Mouse (Mus musculus) hindbrain, embryonic 15.5 days (tissue): ENCODE measurements around the gene Uvrag. TPM values are rescaled to one million over a fixed set of nuclear protein-coding genes. Genes with fewer than 3 reads are reported as not detected.
A peak's percentile ranks its signal among the peaks of the same experiment; 100 is the strongest.

ENCODE experiments used
- ATAC-seq: fragments of 200-750 bp; cut with Nextera tagmentation; 2 replicates; pipeline ENCODE4 v1.8.0; 2017; ENCODE audit warnings: low read depth, moderate number of reproducible peaks, moderate TSS enrichment; ENCODE audit not compliant: low FRiP score
- H3K27ac ChIP-seq: fragments of 300-500 bp; sonication (generic); replicated peaks from 2 replicates; pipeline ENCODE4 v1.5.1; 2015; ENCODE audit warnings: mild to moderate bottlenecking, inconsistent platforms
- H3K27me3 ChIP-seq: fragments of 300-500 bp; sonication (generic); 2 replicates; pipeline ENCODE4 v1.6.1; 2015; ENCODE audit warnings: control low read depth, inconsistent platforms
- H3K36me3 ChIP-seq: fragments of 300-500 bp; sonication (generic); 2 replicates; pipeline ENCODE4 v1.6.1; 2015; ENCODE audit warnings: control low read depth, inconsistent platforms
- H3K4me1 ChIP-seq: fragments of 300-500 bp; sonication (generic); replicated peaks from 2 replicates; pipeline ENCODE4 v1.6.1; 2015; ENCODE audit warnings: control low read depth, inconsistent platforms
- H3K4me2 ChIP-seq: fragments of 300-500 bp; sonication (generic); 2 replicates; pipeline ENCODE4 v1.6.1; 2015; ENCODE audit warnings: moderate library complexity, mild to moderate bottlenecking, inconsistent platforms
- H3K4me3 ChIP-seq: fragments of 300-500 bp; sonication (generic); 2 replicates; pipeline ENCODE4 v1.5.1; 2015; ENCODE audit warnings: mild to moderate bottlenecking, inconsistent platforms
- H3K9ac ChIP-seq: fragments of 300-500 bp; sonication (generic); 2 replicates; pipeline ENCODE4 v1.6.1; 2015; ENCODE audit warnings: inconsistent platforms
- H3K9me3 ChIP-seq: fragments of 300-500 bp; sonication (generic); 2 replicates; pipeline ENCODE4 v1.6.1; 2016; ENCODE audit warnings: control low read depth, inconsistent platforms
- WGBS: fragments of 180-500 bp; shearing (Covaris S2); methylation state at CpG from one replicate; pipeline ENCODE4 v1.1.7; 2015; 5-methylcytosine and 5-hydroxymethylcytosine counted together
- polyA plus RNA-seq: library from polyadenylated mRNA; unstranded; fragments of >200 nt; fragmentation: Nextera tagmentation; extraction: Ambion mirVana; gene quantifications from 2 replicates; pipeline ENCODE4 v1.2.1, GENCODE M21; 2015

Uvrag gene
- polyA plus RNA-seq, 1 experiment from 2014 or later, result 16.8 TPM

- Histone ChIP-seq H3K36me3 (no peaks in the 10 kb centered on the region), H3K4me1 (peaks cover 15% of the 10 kb centered on the region), H3K27ac (no peak overlapping the region), H3K9ac (no peak overlapping the region), H3K4me2 (no peak overlapping the region), H3K4me3 (no peak overlapping the region), H3K27me3 (0 out of 2 replicates have a peak, but pooled peaks cover 2% of the 10 kb centered on the region), H3K9me3 (no peaks in the 10 kb centered on the region)
- 24% methylated on average over 13 of the region's 13 CpGs for WGBS
- no peak for ATAC-seq
Measured at GRCm38 (mm10) chr7:98876119-98876518, 264.8 kb downstream of the Uvrag start.

GRCm38 (mm10) chr7:98875390-98875990 lies 265.5 kb downstream of the Uvrag start:
- no peaks in the 10 kb centered on the region for H3K36me3 ChIP-seq
- WGBS, result 23% methylated on average over 13 of the region's 13 CpGs
- 0 out of 2 replicates have a peak, but pooled peaks cover 2% of the 10 kb centered on the region for H3K27me3 ChIP-seq
- peak overlapping the region; percentile 13; the same call in 1 of the 2 replicates for H3K4me2 ChIP-seq
- peaks cover 21% of the 10 kb centered on the region for H3K4me1 ChIP-seq
- H3K4me3 ChIP-seq, result no peak overlapping the region
- ATAC-seq, result peak; percentile 47; the same call in 1 of the 2 replicates
- no peak overlapping the region for H3K27ac ChIP-seq
- no peak overlapping the region for H3K9ac ChIP-seq
- H3K9me3 ChIP-seq, result no peaks in the 10 kb centered on the region

- Histone ChIP-seq H3K9me3 (no peaks in the 10 kb centered on the region), H3K4me3 (no peak overlapping the region), H3K4me1 (peaks cover 21% of the 10 kb centered on the region), H3K4me2 (no peak overlapping the region), H3K27me3 (0 out of 2 replicates have a peak, but pooled peaks cover 2% of the 10 kb centered on the region), H3K36me3 (no peaks in the 10 kb centered on the region), H3K9ac (no peak overlapping the region), H3K27ac (no peak overlapping the region)
- 71% methylated on average over 6 of the region's 6 CpGs for WGBS
- no peak for ATAC-seq
Measured at GRCm38 (mm10) chr7:98874411-98874951, 266.5 kb downstream of the Uvrag start.

- Histone ChIP-seq H3K36me3 (no peaks in the 10 kb centered on the region), H3K27ac (no peak overlapping the region), H3K4me2 (no peak overlapping the region), H3K9ac (no peak overlapping the region), H3K9me3 (no peaks in the 10 kb centered on the region), H3K4me3 (no peak overlapping the region), H3K27me3 (0 out of 2 replicates have a peak, but pooled peaks cover 2% of the 10 kb centered on the region), H3K4me1 (peaks cover 21% of the 10 kb centered on the region)
- 83% methylated on average over 12 of the region's 12 CpGs for WGBS
- no peak for ATAC-seq
Measured at GRCm38 (mm10) chr7:98873316-98873715, 267.6 kb downstream of the Uvrag start.

GRCm38 (mm10) chr7:98871882-98872281 lies 269.1 kb downstream of the Uvrag start:
- Histone ChIP-seq H3K9ac (no peak overlapping the region), H3K27ac (no peak overlapping the region), H3K9me3 (no peaks in the 10 kb centered on the region), H3K4me2 (no peak overlapping the region), H3K27me3 (0 out of 2 replicates have a peak, but pooled peaks cover 2% of the 10 kb centered on the region), H3K36me3 (no peaks in the 10 kb centered on the region), H3K4me3 (no peak overlapping the region), H3K4me1 (peaks cover 26% of the 10 kb centered on the region)
- 80% methylated on average over 12 of the region's 12 CpGs for WGBS
- ATAC-seq, result no peak

- Histone ChIP-seq H3K9ac (no peak overlapping the region), H3K27ac (no peak overlapping the region), H3K36me3 (no peaks in the 10 kb centered on the region), H3K9me3 (no peaks in the 10 kb centered on the region), H3K4me2 (no peak overlapping the region), H3K4me3 (no peak overlapping the region), H3K27me3 (0 out of 2 replicates have a peak, but pooled peaks cover 2% of the 10 kb centered on the region), H3K4me1 (peaks cover 24% of the 10 kb centered on the region)
- 21% methylated on average over 12 of the region's 12 CpGs for WGBS
- ATAC-seq, result no peak
Measured at GRCm38 (mm10) chr7:98870791-98871190, 270.1 kb downstream of the Uvrag start.

GRCm38 (mm10) chr7:98869070-98869469 lies 271.9 kb downstream of the Uvrag start:
- H3K4me2 ChIP-seq, result no peak overlapping the region
- no peak overlapping the region for H3K4me3 ChIP-seq
- H3K9me3 ChIP-seq, result no peaks in the 10 kb centered on the region
- H3K36me3 ChIP-seq, result no peaks in the 10 kb centered on the region
- no peak overlapping the region for H3K27ac ChIP-seq
- 0 out of 2 replicates have a peak, but pooled peaks cover 2% of the 10 kb centered on the region for H3K27me3 ChIP-seq
- H3K4me1 ChIP-seq, result peaks cover 18% of the 10 kb centered on the region
- ATAC-seq, result no peak
- 67% methylated on average over 3 of the region's 3 CpGs for WGBS
- no peak overlapping the region for H3K9ac ChIP-seq

GRCm38 (mm10) chr7:98867794-98868150 lies 273.2 kb downstream of the Uvrag start:
- WGBS, result 97% methylated on average over 2 of the region's 2 CpGs
- Histone ChIP-seq H3K4me1 (peaks cover 18% of the 10 kb centered on the region), H3K27ac (no peak overlapping the region), H3K4me3 (no peak overlapping the region), H3K9ac (no peak overlapping the region), H3K36me3 (no peaks in the 10 kb centered on the region), H3K4me2 (no peak overlapping the region), H3K27me3 (0 out of 2 replicates have a peak, but pooled peaks cover 2% of the 10 kb centered on the region), H3K9me3 (no peaks in the 10 kb centered on the region)
- ATAC-seq, result no peak

GRCm38 (mm10) chr7:98867053-98867793 lies 273.7 kb downstream of the Uvrag start:
- Histone ChIP-seq H3K9ac (no peak overlapping the region), H3K27ac (no peak overlapping the region)
- 35% methylated on average over 12 of the region's 12 CpGs for WGBS

GRCm38 (mm10) chr7:98863969-98864718 lies 276.8 kb downstream of the Uvrag start:
- Histone ChIP-seq H3K36me3 (no peaks in the 10 kb centered on the region), H3K4me3 (no peak overlapping the region), H3K27me3 (no peaks in the 10 kb centered on the region), H3K9ac (no peak overlapping the region), H3K4me1 (peaks cover 15% of the 10 kb centered on the region), H3K9me3 (no peaks in the 10 kb centered on the region), H3K4me2 (no peak overlapping the region), H3K27ac (no peak overlapping the region)
- ATAC-seq, result no peak
- WGBS, result 47% methylated on average over 9 of the region's 9 CpGs

More at GRCm38 (mm10) chr7:98867053-98867793, 273.7 kb downstream of the Uvrag start:
- H3K4me1 ChIP-seq, result peaks cover 18% of the 10 kb centered on the region
- H3K4me3 ChIP-seq, result no peak overlapping the region
- no peaks in the 10 kb centered on the region for H3K9me3 ChIP-seq
- no peaks in the 10 kb centered on the region for H3K36me3 ChIP-seq
- H3K27me3 ChIP-seq, result no peaks in the 10 kb centered on the region
- ATAC-seq, result no peak
- no peak overlapping the region for H3K4me2 ChIP-seq

GRCm38 (mm10) chr7:98862994-98863393 lies 277.9 kb downstream of the Uvrag start:
- no peak for ATAC-seq
- Histone ChIP-seq H3K27ac (no peak overlapping the region), H3K4me2 (no peak overlapping the region), H3K27me3 (no peaks in the 10 kb centered on the region), H3K4me1 (peaks cover 15% of the 10 kb centered on the region), H3K4me3 (no peak overlapping the region), H3K36me3 (no peaks in the 10 kb centered on the region), H3K9me3 (no peaks in the 10 kb centered on the region), H3K9ac (no peak overlapping the region)
- WGBS, result 76% methylated on average over 5 of the region's 5 CpGs
